Mouse (Mus musculus) cerebellum, postnatal 10 days (tissue): ENCODE data around the gene Tacc3.

ENCODE experiments used
- DNase-seq, 2 experiments: peaks; one replicate each; pipeline ENCODE4 v3.0.0; 2021; ENCODE audit warnings: mixed read lengths in 2 of 2

Gene Tacc3

GRCm38 (mm10) chr5:33723019-33723640 lies 65.2 kb downstream of the Tacc3 start:
- DNase-seq: peak; percentile 34 to 46

GRCm38 (mm10) chr5:33723641-33724465 lies 65.9 kb downstream of the Tacc3 start:
- DNase-seq: peak in 1 of 2 experiments; percentile 34

DNA sequence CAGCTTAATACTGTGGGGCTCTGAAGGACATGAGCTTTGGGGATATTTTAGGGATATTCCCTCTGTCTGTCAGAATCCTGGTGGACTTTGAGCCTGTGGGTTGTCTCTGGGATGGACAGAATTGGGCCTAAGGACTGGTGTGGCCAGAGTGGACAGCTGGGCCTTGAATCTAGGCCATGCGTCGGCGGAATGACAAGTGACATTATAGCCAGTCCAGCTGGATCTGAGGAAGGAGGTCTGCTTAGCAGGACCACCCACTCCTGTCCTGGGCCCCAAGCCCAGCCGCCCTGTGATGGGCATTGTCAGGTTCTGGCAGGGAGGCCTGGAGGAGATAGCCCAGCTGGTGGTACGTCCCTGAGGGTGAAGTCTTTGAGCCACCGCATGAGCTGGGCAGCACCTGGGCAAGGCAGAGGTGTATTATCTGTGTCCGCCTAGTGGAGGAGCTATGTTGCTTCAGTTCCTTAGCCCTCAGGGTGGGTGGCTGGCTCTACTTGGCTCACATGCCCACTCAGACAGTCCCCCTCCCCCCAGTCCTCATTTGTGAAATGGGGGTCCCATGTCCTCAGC lies 68.2 kb downstream of the Tacc3 start:
- peak; percentile 36 to 62 for DNase-seq

- no peak for DNase-seq
These were observed 69.0 kb downstream of the Tacc3 start for GRCm38 (mm10) chr5:33726891-33727290.
